Mouse (Mus musculus): ENCODE results near the gene Gtf3c1.

DNA sequence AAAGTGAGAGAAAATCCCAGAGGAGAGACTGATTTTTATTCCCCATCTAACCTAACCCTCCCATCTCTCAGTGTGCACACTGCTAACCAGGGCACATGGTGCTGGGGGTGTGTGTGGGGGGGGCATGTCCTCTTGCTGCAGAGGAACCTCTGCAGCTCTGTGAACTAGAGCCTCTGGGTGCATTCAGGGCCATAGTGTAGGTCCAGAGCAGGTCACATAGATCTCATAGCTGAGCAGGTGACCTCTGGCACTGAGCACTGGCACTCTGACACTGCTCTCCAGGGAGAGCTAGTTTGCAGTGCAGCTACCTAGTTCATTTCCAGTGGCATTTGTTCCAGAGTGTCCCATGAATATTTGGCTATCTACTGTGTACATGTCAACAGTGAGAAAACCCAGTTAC, 24.1 kb upstream of the Gtf3c1 start:
- TF ChIP-seq EP300 (IDR thresholded peaks at IDR 0.05; ENCODE audit: insufficient read depth, low read depth, low read length) (no peak), POLR2A (IDR thresholded peaks at IDR 0.05; ENCODE audit: insufficient read depth, low read length) (no peak), CTCF (IDR thresholded peaks at IDR 0.05; ENCODE audit: low read depth, low read length) (no peak)

All from ES-Bruce4 (cell line).